Mouse (Mus musculus): ENCODE data around the gene Cep162.

Cep162 gene

GRCm38 (mm10) chr9:87254903-87255695, at the start of gene Cep162:
Gene Cep162, minus strand, starts transcription at chr9:87255536.
- peak; percentile 91 for DNase-seq (ENCODE audit: low spot score)

- DNase-seq (ENCODE audit: low spot score) = no peak
Observed at GRCm38 (mm10) chr9:87303196-87303595, 47.9 kb upstream of the Cep162 start.

GRCm38 (mm10) chr9:87298900-87299299, 43.6 kb upstream of the Cep162 start:
- no peak for DNase-seq (ENCODE audit: low spot score)

GRCm38 (mm10) chr9:87297522-87297921, 42.2 kb upstream of the Cep162 start:
- no peak for DNase-seq (ENCODE audit: low spot score)

GRCm38 (mm10) chr9:87255696-87256030, 327 bp upstream of the Cep162 start:
- DNase-seq (ENCODE audit: low spot score) = no peak

- no peak for DNase-seq (ENCODE audit: low spot score)
Observed at GRCm38 (mm10) chr9:87248118-87248517, 7.2 kb downstream of the Cep162 start.

- no peak for DNase-seq (ENCODE audit: low spot score)
Observed at GRCm38 (mm10) chr9:87247678-87248077, 7.7 kb downstream of the Cep162 start.

- DNase-seq (ENCODE audit: low spot score) = no peak
Observed at GRCm38 (mm10) chr9:87213204-87213603, 42.1 kb downstream of the Cep162 start.

- no peak for DNase-seq (ENCODE audit: low spot score)
Observed at GRCm38 (mm10) chr9:87210830-87211339, 44.5 kb downstream of the Cep162 start.

GRCm38 (mm10) chr9:87202431-87202830, 52.9 kb downstream of the Cep162 start:
- no peak for DNase-seq (ENCODE audit: low spot score)

- DNase-seq (ENCODE audit: low spot score) = no peak
Observed at GRCm38 (mm10) chr9:87200919-87201318, 54.4 kb downstream of the Cep162 start.

- no peak for DNase-seq (ENCODE audit: low spot score)
Observed at GRCm38 (mm10) chr9:87200426-87200825, 54.9 kb downstream of the Cep162 start.

GRCm38 (mm10) chr9:87198036-87198435, 57.3 kb downstream of the Cep162 start:
- no peak for DNase-seq (ENCODE audit: low spot score)

- DNase-seq (ENCODE audit: low spot score) = no peak
Observed at GRCm38 (mm10) chr9:87197277-87197676, 58.1 kb downstream of the Cep162 start.

- DNase-seq (ENCODE audit: low spot score) = no peak
Observed at GRCm38 (mm10) chr9:87193721-87194120, 61.6 kb downstream of the Cep162 start.

GRCm38 (mm10) chr9:87187336-87187735, 68.0 kb downstream of the Cep162 start:
- no peak for DNase-seq (ENCODE audit: low spot score)

GRCm38 (mm10) chr9:87182231-87182630, 73.1 kb downstream of the Cep162 start:
- no peak for DNase-seq (ENCODE audit: low spot score)

- DNase-seq (ENCODE audit: low spot score) = no peak
Observed at GRCm38 (mm10) chr9:87178534-87178933, 76.8 kb downstream of the Cep162 start.

GRCm38 (mm10) chr9:87171517-87171916, 83.8 kb downstream of the Cep162 start:
- DNase-seq (ENCODE audit: low spot score) = no peak

- DNase-seq (ENCODE audit: low spot score) = no peak
Observed at GRCm38 (mm10) chr9:87170891-87171290, 84.4 kb downstream of the Cep162 start.

GRCm38 (mm10) chr9:87169144-87169543, 86.2 kb downstream of the Cep162 start:
- no peak for DNase-seq (ENCODE audit: low spot score)

GRCm38 (mm10) chr9:87168051-87168450, 87.3 kb downstream of the Cep162 start:
- DNase-seq (ENCODE audit: low spot score) = no peak

- no peak for DNase-seq (ENCODE audit: low spot score)
Observed at GRCm38 (mm10) chr9:87167001-87167830, 88.1 kb downstream of the Cep162 start.
